Mouse (Mus musculus) CD4-positive, CD25-positive, alpha-beta regulatory T cell (primary cell): ENCODE results near the gene Gm21962. TPM values are rescaled to one million over a fixed set of nuclear protein-coding genes. Genes with fewer than 3 reads are reported as not detected.

Source experiments
- polyA plus RNA-seq: library from polyadenylated mRNA; unstranded; fragments of 100-300 nt; shearing (Covaris generic); gene quantifications from one replicate; pipeline ENCODE4 v1.2.1, GENCODE M21; 2017

The Gm21962 gene
- polyA plus RNA-seq, result not detected

DNA sequence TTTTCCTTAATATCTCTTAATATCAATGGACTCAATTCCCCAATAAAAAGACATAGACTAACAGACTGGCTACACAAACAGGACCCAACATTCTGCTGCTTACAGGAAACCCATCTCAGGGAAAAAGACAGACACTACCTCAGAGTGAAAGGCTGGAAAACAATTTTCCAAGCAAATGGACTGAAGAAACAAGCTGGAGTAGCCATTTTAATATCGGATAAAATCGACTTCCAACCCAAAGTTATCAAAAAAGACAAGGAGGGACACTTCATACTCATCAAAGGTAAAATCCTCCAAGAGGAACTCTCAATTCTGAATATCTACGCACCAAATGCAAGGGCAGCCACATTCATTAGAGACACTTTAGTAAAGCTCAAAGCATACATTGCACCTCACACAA, at the start of gene Gm21962:
Gene Gm21962, plus strand, starts transcription at position 301 of the 400 bp plus-strand sequence.

Other genes starting within 250 kb of the Gm21962 start
- gene Ddit4l, start 49.9 kb upstream of the Gm21962 start, polyA plus RNA-seq, result not detected
- 1,163 TPM for gene H2afz, start 193.0 kb downstream of the Gm21962 start, polyA plus RNA-seq
- 11.9 TPM for gene Dnajb14, start 196.2 kb downstream of the Gm21962 start, polyA plus RNA-seq
- 64.0 TPM for gene Lamtor3, start 247.0 kb downstream of the Gm21962 start, polyA plus RNA-seq